ENCODE assay signal across 8 mouse cellular contexts in genomic region chr15:91191412-91192222, GRCm38 (mm10). TPM values are rescaled to one million over a fixed set of nuclear protein-coding genes. Genes with fewer than 3 reads are reported as not detected.
A peak's percentile ranks its signal among the peaks of the same experiment; 100 is the strongest.
DNase-seq lines count a peak whose midpoint lies in the region; ATAC-seq and TF ChIP-seq lines count a peak whose summit lies in the region.

TSS of gene Abcd2 (minus strand) at chr15:91191799.

- peak within 1 kb of the TSS; percentile 70 for H3K4me2 ChIP-seq in forebrain, postnatal 0 days (ENCODE audit: low read depth)
- H3K4me2 ChIP-seq in liver, postnatal 0 days (ENCODE audit: low read depth, low read length): peak within 1 kb of the TSS; percentile 76
- H3K4me2 ChIP-seq in neural tube, embryonic 13.5 days: peak within 1 kb of the TSS; percentile 65

- peak; percentile 7 for DNase-seq in T-cell, adult 2 months (ENCODE audit: low spot score)
- peak; percentile 76 for DNase-seq in cerebellum, adult 8-10 months
- DNase-seq in forebrain, postnatal 0 days: peak; percentile 85
- DNase-seq in heart, postnatal 25 days (ENCODE audit: low spot score): peak; percentile 65
- DNase-seq in layer of hippocampus, adult 18-20 months (ENCODE audit: low spot score in 2 of 2): peak; percentile 58 to 78
- peak; percentile 86 for DNase-seq in liver, postnatal 0 days
- DNase-seq in thymus, postnatal 0 days (ENCODE audit: low spot score): peak; percentile 9

- under 1% methylated on average over 22 of the region's 22 CpGs for WGBS in forebrain, postnatal 0 days
- under 1% methylated on average over 22 of the region's 22 CpGs for WGBS in liver, postnatal 0 days (ENCODE audit: insufficient replicate concordance)
- WGBS in neural tube, embryonic 13.5 days: 1% methylated on average over 22 of the region's 22 CpGs

- intact Hi-C loops in heart, postnatal 25 days (cut with DNase I): no loop called here

- no peaks in the 10 kb centered on the region for H3K36me3 ChIP-seq in forebrain, postnatal 0 days (ENCODE audit: insufficient read depth)
- peaks cover 5% of the 10 kb centered on the region; the same call in 1 of the 2 replicates for H3K36me3 ChIP-seq in liver, postnatal 0 days (replicated peaks; ENCODE audit: insufficient read depth, low read length)
- no peaks in the 10 kb centered on the region for H3K36me3 ChIP-seq in neural tube, embryonic 13.5 days

- peak; percentile 67; the same call in 1 of the 2 replicates for TF ChIP-seq EP300 in liver, postnatal 0 days (IDR thresholded peaks at IDR 0.05; ENCODE audit: low read depth)

- peak within 1 kb of the TSS; percentile 59 for H3K9ac ChIP-seq in forebrain, postnatal 0 days
- peak within 1 kb of the TSS; percentile 67 for H3K9ac ChIP-seq in liver, postnatal 0 days (replicated peaks)
- H3K9ac ChIP-seq in neural tube, embryonic 13.5 days: peak within 1 kb of the TSS; percentile 72

- H3K27me3 ChIP-seq in forebrain, postnatal 0 days (ENCODE audit: insufficient read depth, low read length): no peaks in the 10 kb centered on the region
- no peaks in the 10 kb centered on the region for H3K27me3 ChIP-seq in liver, postnatal 0 days (ENCODE audit: insufficient read depth, low read length)
- no peaks in the 10 kb centered on the region for H3K27me3 ChIP-seq in neural tube, embryonic 13.5 days

- peak within 1 kb of the TSS; percentile 63 for H3K27ac ChIP-seq in forebrain, postnatal 0 days (ENCODE audit: low read depth, low read length)
- H3K27ac ChIP-seq in liver, postnatal 0 days (ENCODE audit: low read depth): peak within 1 kb of the TSS; percentile 93
- H3K27ac ChIP-seq in neural tube, embryonic 13.5 days (replicated peaks): peak within 1 kb of the TSS; percentile 86

- H3K4me3 ChIP-seq in forebrain, postnatal 0 days (ENCODE audit: low read depth, low read length): peak within 1 kb of the TSS; percentile 49
- H3K4me3 ChIP-seq in liver, postnatal 0 days (ENCODE audit: low read depth, low read length): peak within 1 kb of the TSS; percentile 60
- H3K4me3 ChIP-seq in neural tube, embryonic 13.5 days: peak within 1 kb of the TSS; percentile 53

- peaks cover 14% of the 10 kb centered on the region; the same call in 1 of the 2 replicates for H3K4me1 ChIP-seq in forebrain, postnatal 0 days (ENCODE audit: insufficient read depth)
- H3K4me1 ChIP-seq in liver, postnatal 0 days (ENCODE audit: insufficient read depth): peaks cover 10% of the 10 kb centered on the region
- peaks cover 25% of the 10 kb centered on the region for H3K4me1 ChIP-seq in neural tube, embryonic 13.5 days (replicated peaks)

- H3K9me3 ChIP-seq in forebrain, postnatal 0 days (ENCODE audit: low read length): no peaks in the 10 kb centered on the region
- no peaks in the 10 kb centered on the region for H3K9me3 ChIP-seq in liver, postnatal 0 days (ENCODE audit: low read length)
- H3K9me3 ChIP-seq in neural tube, embryonic 13.5 days: no peaks in the 10 kb centered on the region

- TF ChIP-seq CTCF in forebrain, postnatal 0 days (IDR thresholded peaks at IDR 0.05; ENCODE audit: low read depth): no peak
- TF ChIP-seq CTCF in liver, postnatal 0 days (IDR thresholded peaks at IDR 0.05; ENCODE audit: low read depth): no peak

- peak; percentile 95 for ATAC-seq in forebrain, postnatal 0 days
- peak; percentile 95 for ATAC-seq in liver, postnatal 0 days
- ATAC-seq in neural tube, embryonic 13.5 days (ENCODE audit: low read depth): peak; percentile 97

RNA-seq across cellular contexts. Expression of gene Abcd2, which starts in this region (rescaled TPM):
- total RNA-seq in forebrain, postnatal 0 days (2014; rRNA removed): 7.9 and 9.7 TPM in 2 replicates
- 4.2 and 7.5 TPM in 2 replicates for polyA plus RNA-seq in forebrain, postnatal 0 days (2015; fragmentation: Nextera tagmentation; extraction: Ambion mirVana)
- 1 to 10 TPM; 5.4 to 5.8 TPM for total RNA-seq in heart, postnatal 25 days (2021)
- total RNA-seq in layer of hippocampus, adult 18-20 months (2021): 10 to 100 TPM; 14.5 to 15.1 TPM
- 49.7 and 55.2 TPM in 2 replicates for polyA plus RNA-seq in liver, postnatal 0 days (2015; fragmentation: Nextera tagmentation; extraction: Ambion mirVana)
- 6.3 and 7.0 TPM in 2 replicates for polyA plus RNA-seq in neural tube, embryonic 13.5 days (2015; fragmentation: Nextera tagmentation; extraction: Ambion mirVana)
- polyA plus RNA-seq in thymus, postnatal 0 days (2015; fragmentation: Nextera tagmentation; extraction: Ambion mirVana): 0.79 and 0.84 TPM in 2 replicates

Comparison
In these comparisons a context has a peak if more than half of its experiments do, and no peak if none do; other contexts are left out.
1. Peak in every context shown above with its lines: DNase-seq, ATAC-seq, H3K4me3 ChIP-seq and H3K27ac ChIP-seq.
2. Peak in DNase-seq in thymus, postnatal 0 days; RNA of the gene not detected or under 1 TPM.
3. DNase-seq: peak in every context shown above with its lines; median percentile 86 in liver, postnatal 0 days; 85 in forebrain, postnatal 0 days; 76 in cerebellum, adult 8-10 months; 68 in layer of hippocampus, adult 18-20 months; 65 in heart, postnatal 25 days; 9 in thymus, postnatal 0 days; 7 in T-cell, adult 2 months.